Mouse (Mus musculus): Measurements from ENCODE around the gene 1810065E05Rik.

DNA sequence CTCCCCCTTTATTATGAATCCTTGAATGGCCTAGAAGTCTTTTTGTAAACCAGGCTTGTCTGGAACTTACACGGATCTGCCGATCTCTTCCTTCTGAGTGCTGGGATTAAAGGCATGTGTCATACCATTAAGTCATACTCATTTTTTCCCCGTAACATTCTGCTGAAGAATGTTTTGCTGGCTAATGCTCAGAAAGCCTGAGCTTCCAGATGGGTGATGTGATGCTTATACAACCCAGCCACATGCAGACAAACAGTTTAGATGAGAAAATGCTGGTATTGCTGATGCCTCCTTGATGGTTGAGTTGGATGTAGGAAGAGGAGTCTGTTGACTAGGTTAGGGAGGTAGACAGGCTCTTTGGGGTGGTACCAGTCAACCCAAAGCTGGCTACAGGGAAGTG, 2.6 kb upstream of the 1810065E05Rik start:
- no peak for TF ChIP-seq CTCF (IDR thresholded peaks at IDR 0.05; ENCODE audit: control insufficient read depth, insufficient read depth, insufficient replicate concordance, low read depth, low read length)
- TF ChIP-seq POLR2A (IDR thresholded peaks at IDR 0.05; ENCODE audit: control insufficient read depth, low read depth, low read length) = no peak
